Mouse (Mus musculus): ENCODE data around the gene Map7d3. TPM values are rescaled to one million over a fixed set of nuclear protein-coding genes. Genes with fewer than 3 reads are reported as not detected.

The Map7d3 gene
- polyA plus RNA-seq (2015; fragmentation: Nextera tagmentation; extraction: Ambion mirVana), result 3.3 and 3.7 TPM in 2 replicates

GRCm38 (mm10) chrX:56821765-56822603 lies at the start of gene Map7d3:
Map7d3 (minus strand) TSS chrX:56822326.
- Histone ChIP-seq H3K4me3 (peak within 1 kb of the TSS; percentile 47), H3K36me3 (no peaks in the 10 kb centered on the region), H3K4me2 (peak within 1 kb of the TSS; percentile 53), H3K9ac (no peak within 1 kb of the TSS), H3K27me3 (no peaks in the 10 kb centered on the region), H3K9me3 (no peaks in the 10 kb centered on the region), H3K27ac (no peak within 1 kb of the TSS), H3K4me1 (no peaks in the 10 kb centered on the region)
- 19% methylated on average over 35 of the region's 35 CpGs for WGBS
- ATAC-seq (ENCODE audit: insufficient number of reproducible peaks, low FRiP score, low TSS enrichment, low read depth), result no peak

DNA sequence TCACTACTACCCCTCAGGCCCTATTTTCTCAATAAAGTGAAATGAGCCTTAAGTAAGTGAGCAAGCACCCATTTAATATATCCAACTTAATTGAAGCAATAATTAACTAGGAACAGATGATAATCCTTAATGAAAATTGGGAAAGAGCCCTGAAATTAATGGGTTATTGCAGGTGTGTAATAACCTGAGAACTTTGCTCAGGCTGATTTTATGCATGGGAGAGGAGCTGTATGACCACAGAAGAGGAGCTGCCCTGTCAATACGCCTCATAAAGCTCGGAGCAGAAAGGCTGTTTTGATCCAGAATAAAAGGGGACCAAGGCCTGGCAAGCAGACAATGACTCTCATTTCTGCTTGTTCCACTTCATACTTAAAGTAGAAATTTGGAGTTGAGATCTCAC lies 47.7 kb upstream of the Map7d3 start, which contains the start of gene Adgrg4:
Gene Adgrg4, plus strand, starts transcription at position 301 of the 400 bp plus-strand sequence.
- Histone ChIP-seq H3K27ac (no peak within 1 kb of the TSS), H3K4me1 (no peaks in the 10 kb centered on the region), H3K9me3 (no peaks in the 10 kb centered on the region), H3K4me3 (no peak within 1 kb of the TSS), H3K27me3 (no peaks in the 10 kb centered on the region), H3K9ac (no peak within 1 kb of the TSS), H3K36me3 (no peaks in the 10 kb centered on the region), H3K4me2 (no peak within 1 kb of the TSS)
- no peak for ATAC-seq (ENCODE audit: insufficient number of reproducible peaks, low FRiP score, low TSS enrichment, low read depth)
- WGBS, result 64% methylated on average over 2 of the region's 2 CpGs

- Histone ChIP-seq H3K9me3 (no peaks in the 10 kb centered on the region), H3K4me1 (no peaks in the 10 kb centered on the region), H3K4me2 (no peak overlapping the region), H3K4me3 (no peak overlapping the region), H3K27me3 (no peaks in the 10 kb centered on the region), H3K9ac (no peak overlapping the region), H3K27ac (no peak overlapping the region), H3K36me3 (no peaks in the 10 kb centered on the region)
- ATAC-seq (ENCODE audit: insufficient number of reproducible peaks, low FRiP score, low TSS enrichment, low read depth), result no peak
- WGBS, result 73% methylated on average over 5 of the region's 5 CpGs
These were observed 19.1 kb upstream of the Map7d3 start for GRCm38 (mm10) chrX:56841255-56841654.

GRCm38 (mm10) chrX:56839369-56839768 lies 17.2 kb upstream of the Map7d3 start:
- no peaks in the 10 kb centered on the region for H3K4me1 ChIP-seq
- no peaks in the 10 kb centered on the region for H3K9me3 ChIP-seq
- ATAC-seq (ENCODE audit: insufficient number of reproducible peaks, low FRiP score, low TSS enrichment, low read depth), result no peak
- H3K4me2 ChIP-seq, result no peak overlapping the region
- no peak overlapping the region for H3K27ac ChIP-seq
- H3K9ac ChIP-seq, result no peak overlapping the region
- no peaks in the 10 kb centered on the region for H3K36me3 ChIP-seq
- H3K27me3 ChIP-seq, result no peaks in the 10 kb centered on the region
- H3K4me3 ChIP-seq, result no peak overlapping the region

- no peaks in the 10 kb centered on the region for H3K4me1 ChIP-seq
- no peak overlapping the region for H3K4me3 ChIP-seq
- H3K27ac ChIP-seq, result no peak overlapping the region
- H3K27me3 ChIP-seq, result no peaks in the 10 kb centered on the region
- H3K4me2 ChIP-seq, result no peak overlapping the region
- 86% methylated on average over 6 of the region's 6 CpGs for WGBS
- no peak overlapping the region for H3K9ac ChIP-seq
- H3K9me3 ChIP-seq, result no peaks in the 10 kb centered on the region
- H3K36me3 ChIP-seq, result no peaks in the 10 kb centered on the region
- ATAC-seq (ENCODE audit: insufficient number of reproducible peaks, low FRiP score, low TSS enrichment, low read depth), result no peak
These were observed 13.7 kb upstream of the Map7d3 start for GRCm38 (mm10) chrX:56835842-56836241.

DNA sequence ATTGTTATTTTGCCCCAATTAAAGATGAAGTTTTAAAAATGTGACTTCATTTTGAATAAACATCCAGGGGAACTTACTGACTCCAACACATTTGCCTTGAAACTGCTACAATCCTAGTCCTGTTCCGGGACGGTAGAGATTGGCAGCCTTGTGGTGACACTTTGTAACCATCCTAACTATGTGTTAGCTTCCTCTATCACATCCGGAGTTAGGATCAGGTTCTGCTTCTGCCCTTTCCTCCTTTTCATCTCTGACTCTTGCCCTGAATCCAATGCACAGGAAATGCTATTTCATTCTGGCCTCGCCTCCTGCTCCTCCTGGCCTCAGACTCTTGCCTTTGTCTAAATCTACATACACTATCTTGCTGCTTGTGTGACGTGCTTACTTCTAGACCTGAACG lies 5.4 kb upstream of the Map7d3 start:
- ATAC-seq (ENCODE audit: insufficient number of reproducible peaks, low FRiP score, low TSS enrichment, low read depth), result no peak
- Histone ChIP-seq H3K9ac (no peak overlapping the region), H3K4me2 (no peak overlapping the region), H3K36me3 (no peaks in the 10 kb centered on the region), H3K4me1 (no peaks in the 10 kb centered on the region), H3K27me3 (no peaks in the 10 kb centered on the region), H3K4me3 (no peak overlapping the region), H3K27ac (no peak overlapping the region), H3K9me3 (no peaks in the 10 kb centered on the region)
- WGBS, result 77% methylated on average over 6 of the region's 6 CpGs

DNA sequence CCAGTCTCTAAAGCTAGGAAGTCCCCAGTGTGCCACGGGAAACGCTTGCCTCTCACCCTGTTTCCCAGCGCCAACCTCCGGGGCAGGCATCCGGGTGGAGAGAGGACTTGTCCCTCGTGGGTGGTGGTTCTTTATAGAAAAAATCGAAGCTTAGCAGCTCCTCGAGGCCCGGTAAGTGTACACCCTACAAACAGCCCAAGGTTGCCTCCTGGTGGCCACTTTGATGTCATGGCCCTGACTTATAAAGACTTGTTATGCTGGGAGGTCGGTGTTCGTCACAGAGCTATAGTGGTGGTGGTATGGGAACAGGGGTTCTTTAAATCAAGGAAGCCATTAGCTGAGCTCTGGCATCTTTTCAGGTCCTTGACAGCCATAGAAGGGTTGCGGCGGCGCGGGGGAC lies 30.9 kb downstream of the Map7d3 start:
- Histone ChIP-seq H3K9ac (no peak overlapping the region), H3K9me3 (no peaks in the 10 kb centered on the region), H3K36me3 (peaks cover 11% of the 10 kb centered on the region), H3K4me2 (no peak overlapping the region), H3K27ac (no peak overlapping the region), H3K4me1 (no peaks in the 10 kb centered on the region), H3K4me3 (no peak overlapping the region), H3K27me3 (no peaks in the 10 kb centered on the region)
- 40% methylated on average over 15 of the region's 15 CpGs for WGBS
- ATAC-seq (ENCODE audit: insufficient number of reproducible peaks, low FRiP score, low TSS enrichment, low read depth), result 0 out of 2 replicates have a peak, but pooled peaks have one; percentile 44

DNA sequence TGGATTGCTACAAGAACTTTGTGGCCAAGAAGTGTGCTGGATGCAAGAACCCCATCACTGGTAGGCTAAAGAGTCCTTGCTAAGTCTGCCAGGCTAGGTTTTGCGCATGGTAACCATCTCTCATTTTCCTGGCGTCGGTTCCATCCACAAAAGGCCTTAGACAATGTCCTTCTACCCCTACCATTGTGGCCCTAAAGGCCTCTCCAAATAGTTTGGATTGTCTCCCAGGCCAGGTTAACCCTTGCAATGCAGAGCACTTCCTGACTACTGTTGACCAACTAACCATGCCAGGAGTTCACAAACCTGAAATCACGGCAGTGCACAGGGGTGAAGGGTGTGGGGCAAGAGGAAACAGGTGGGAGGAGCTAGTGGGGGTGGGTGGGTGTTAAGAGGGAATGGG lies 31.5 kb downstream of the Map7d3 start:
- ATAC-seq (ENCODE audit: insufficient number of reproducible peaks, low FRiP score, low TSS enrichment, low read depth), result no peak
- Histone ChIP-seq H3K27me3 (no peaks in the 10 kb centered on the region), H3K36me3 (peaks cover 11% of the 10 kb centered on the region), H3K4me1 (no peaks in the 10 kb centered on the region), H3K27ac (no peak overlapping the region), H3K9me3 (no peaks in the 10 kb centered on the region), H3K4me3 (no peak overlapping the region), H3K4me2 (no peak overlapping the region), H3K9ac (no peak overlapping the region)
- 84% methylated on average over 4 of the region's 4 CpGs for WGBS

GRCm38 (mm10) chrX:56787486-56787885 lies 34.6 kb downstream of the Map7d3 start:
- H3K4me3 ChIP-seq, result no peak overlapping the region
- no peaks in the 10 kb centered on the region for H3K4me1 ChIP-seq
- H3K36me3 ChIP-seq, result peaks cover 11% of the 10 kb centered on the region
- no peak overlapping the region for H3K27ac ChIP-seq
- 73% methylated on average over 3 of the region's 3 CpGs for WGBS
- no peaks in the 10 kb centered on the region for H3K27me3 ChIP-seq
- no peak overlapping the region for H3K4me2 ChIP-seq
- no peak for ATAC-seq (ENCODE audit: insufficient number of reproducible peaks, low FRiP score, low TSS enrichment, low read depth)
- no peaks in the 10 kb centered on the region for H3K9me3 ChIP-seq
- no peak overlapping the region for H3K9ac ChIP-seq

DNA sequence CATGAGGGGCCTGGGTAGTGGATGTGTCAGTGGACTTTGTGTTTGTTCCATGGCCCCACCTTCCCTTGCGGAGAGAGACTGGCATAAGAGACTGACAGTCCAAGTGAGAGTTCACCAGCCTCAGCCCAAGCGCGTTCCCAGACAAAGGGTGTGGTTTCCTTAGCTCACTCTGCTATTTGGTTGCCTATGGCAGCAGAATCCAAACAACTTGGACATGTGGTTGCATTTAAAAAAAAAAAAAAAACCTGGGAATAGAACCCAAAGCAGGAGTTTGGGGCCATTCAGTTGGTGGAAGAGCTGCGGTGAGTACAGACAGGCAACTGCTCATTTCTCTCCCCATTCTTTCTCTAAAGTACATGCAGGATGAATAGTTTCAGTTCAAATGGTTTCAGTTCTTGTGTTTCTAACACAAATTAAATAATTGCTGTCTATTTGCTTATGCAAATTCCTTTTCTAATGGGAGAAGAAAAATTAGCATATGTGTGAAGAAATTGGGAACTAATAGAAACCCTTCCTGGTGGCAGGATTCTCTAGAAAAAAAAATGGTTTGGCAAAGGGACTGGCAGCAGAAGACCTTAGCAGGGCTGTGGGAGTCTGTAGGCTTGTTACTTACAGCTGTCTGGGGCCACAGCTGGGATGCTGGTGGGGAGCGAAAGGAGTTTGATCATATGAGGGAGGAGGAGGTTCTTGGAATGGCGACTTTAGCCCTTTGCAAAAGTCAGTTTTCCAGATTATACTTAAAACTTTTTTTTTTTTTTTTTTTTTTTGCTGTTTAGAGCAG lies 35.7 kb downstream of the Map7d3 start:
- H3K27me3 ChIP-seq, result no peaks in the 10 kb centered on the region
- 57% methylated on average over 6 of the region's 6 CpGs for WGBS
- H3K4me3 ChIP-seq, result no peak overlapping the region
- H3K9ac ChIP-seq, result no peak overlapping the region
- no peaks in the 10 kb centered on the region for H3K4me1 ChIP-seq
- ATAC-seq (ENCODE audit: insufficient number of reproducible peaks, low FRiP score, low TSS enrichment, low read depth), result peak; percentile 52; the same call in 1 of the 2 replicates
- H3K9me3 ChIP-seq, result no peaks in the 10 kb centered on the region
- no peak overlapping the region for H3K27ac ChIP-seq
- no peak overlapping the region for H3K4me2 ChIP-seq
- peaks cover 8% of the 10 kb centered on the region for H3K36me3 ChIP-seq

DNA sequence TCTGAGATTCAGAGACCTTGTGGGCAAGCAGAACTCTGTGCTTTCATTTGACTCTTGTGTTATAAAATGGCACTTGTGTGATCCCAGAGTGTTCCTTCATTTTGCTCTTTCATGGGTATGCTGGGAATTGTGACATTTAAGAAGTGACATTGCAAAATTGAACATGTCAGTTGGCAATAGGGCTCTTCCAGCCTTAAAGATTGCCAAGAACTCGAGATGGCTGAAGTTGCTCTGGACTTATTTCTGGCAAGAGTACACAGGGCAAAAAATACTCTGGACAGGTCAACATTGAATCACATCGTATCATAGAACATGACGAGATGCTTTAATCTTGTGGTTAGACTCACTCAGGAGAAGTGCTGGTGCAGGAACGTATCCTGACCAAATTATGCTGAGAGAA lies 48.8 kb downstream of the Map7d3 start:
- ATAC-seq (ENCODE audit: insufficient number of reproducible peaks, low FRiP score, low TSS enrichment, low read depth), result no peak
- Histone ChIP-seq H3K9me3 (no peaks in the 10 kb centered on the region), H3K36me3 (no peaks in the 10 kb centered on the region), H3K9ac (no peak overlapping the region), H3K4me1 (no peaks in the 10 kb centered on the region), H3K4me2 (no peak overlapping the region), H3K4me3 (no peak overlapping the region), H3K27me3 (no peaks in the 10 kb centered on the region), H3K27ac (no peak overlapping the region)
- WGBS, result 90% methylated on average over 4 of the region's 4 CpGs

DNA sequence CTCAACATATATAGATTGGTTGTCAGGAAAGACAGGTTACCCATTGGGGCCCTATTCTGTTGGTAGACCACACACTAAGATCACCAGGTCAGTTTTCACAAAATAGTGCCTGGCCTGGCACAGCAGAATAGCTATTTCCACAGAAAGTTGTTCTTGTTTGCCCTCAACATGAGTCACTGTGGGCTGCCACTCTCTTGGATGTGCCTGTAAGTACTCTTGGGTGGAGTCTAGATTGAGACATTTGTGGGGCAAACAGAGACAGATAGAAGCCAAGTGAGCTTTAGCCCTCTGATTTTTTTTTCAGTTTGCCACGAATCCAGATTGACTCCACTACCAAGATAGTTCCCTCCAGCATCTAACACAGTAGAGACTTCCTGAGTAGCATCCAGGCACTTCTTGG lies 50.4 kb downstream of the Map7d3 start:
- no peak overlapping the region for H3K4me2 ChIP-seq
- H3K4me3 ChIP-seq, result no peak overlapping the region
- H3K9me3 ChIP-seq, result no peaks in the 10 kb centered on the region
- H3K9ac ChIP-seq, result no peak overlapping the region
- H3K27me3 ChIP-seq, result no peaks in the 10 kb centered on the region
- no peaks in the 10 kb centered on the region for H3K36me3 ChIP-seq
- H3K4me1 ChIP-seq, result no peaks in the 10 kb centered on the region
- no peak overlapping the region for H3K27ac ChIP-seq
- 68% methylated on average over 1 of the region's 1 CpGs for WGBS
- no peak for ATAC-seq (ENCODE audit: insufficient number of reproducible peaks, low FRiP score, low TSS enrichment, low read depth)

All from limb, embryonic 15.5 days (tissue).